Mouse (Mus musculus) MEL (cell line): Measurements from ENCODE around the gene Tnfrsf13c. TPM values are rescaled to one million over a fixed set of nuclear protein-coding genes. Genes with fewer than 3 reads are reported as not detected.

Experiments
- DNase-seq: peaks from one replicate; pipeline ENCODE4 v3.0.0; 2011; ENCODE audit warnings: low read depth, low spot score
- H3K27ac ChIP-seq: 2 replicates; pipeline ENCODE4 v1.5.1; 2012; ENCODE audit warnings: low read depth, mild to moderate bottlenecking, control low read depth, low read length, moderate library complexity; ENCODE audit not compliant: control insufficient read depth
- H3K27me3 ChIP-seq, 2 experiments: fragments of 150-350 bp in 1 of 2; sonication (generic) in 1 of 2; 2 replicates each; pipeline ENCODE4 v1.6.1; 2012; ENCODE audit warnings: low read length in 2 of 2, mild to moderate bottlenecking in 2 of 2, improper control_type of control experiment in 1 of 2, moderate library complexity in 1 of 2; ENCODE audit not compliant: insufficient read depth in 2 of 2, control insufficient read depth in 1 of 2
- H3K36me3 ChIP-seq, 2 experiments: 2 replicates each; pipeline ENCODE4 v1.6.1; 2012 to 2014; ENCODE audit warnings: low read length in 2 of 2, improper control_type of control experiment in 1 of 2, inconsistent platforms in 1 of 2, mild to moderate bottlenecking in 1 of 2; ENCODE audit not compliant: insufficient read depth in 2 of 2, control insufficient read depth in 1 of 2
- H3K4me1 ChIP-seq, 2 experiments: fragments of 150-350 bp in 1 of 2; sonication (generic) in 1 of 2; 2 replicates each; pipeline ENCODE4 v1.6.1; 2012; ENCODE audit warnings: low read length in 2 of 2, improper control_type of control experiment in 1 of 2, mild to moderate bottlenecking in 1 of 2; ENCODE audit not compliant: insufficient read depth in 2 of 2, control insufficient read depth in 1 of 2
- H3K4me3 ChIP-seq, 2 experiments: fragments of 150-350 bp in 1 of 2; sonication (generic) in 1 of 2; 2 replicates each; pipeline ENCODE4 v1.5.1; 2012; ENCODE audit warnings: low read depth in 2 of 2, low read length in 2 of 2, mild to moderate bottlenecking in 2 of 2, moderate library complexity in 2 of 2, control low read depth in 1 of 2, improper control_type of control experiment in 1 of 2; ENCODE audit not compliant: control insufficient read depth in 1 of 2, insufficient read depth in 1 of 2
- H3K79me2 ChIP-seq: 2 replicates; pipeline ENCODE4 v1.6.1; 2012; ENCODE audit warnings: mild to moderate bottlenecking, low read length, moderate library complexity; ENCODE audit not compliant: control insufficient read depth, poor library complexity, insufficient read depth
- H3K9ac ChIP-seq: 2 replicates; pipeline ENCODE4 v1.6.1; 2012; ENCODE audit warnings: low read depth, mild to moderate bottlenecking, control low read depth, low read length, moderate library complexity; ENCODE audit not compliant: control insufficient read depth, poor library complexity, severe bottlenecking
- H3K9me3 ChIP-seq: fragments of 150-350 bp; sonication (generic); replicated peaks from 2 replicates; pipeline ENCODE4 v1.6.1; 2012; ENCODE audit warnings: mild to moderate bottlenecking, low read length, improper control_type of control experiment, moderate library complexity; ENCODE audit not compliant: insufficient read depth
- CHD1 ChIP-seq: IDR thresholded peaks from 2 replicates; pipeline ENCODE4 v1.6.1; 2012; ENCODE audit warnings: low read depth, mild to moderate bottlenecking, inconsistent platforms, low read length, improper control_type of control experiment
- CHD2 ChIP-seq: IDR thresholded peaks from 2 replicates; pipeline ENCODE4 v1.6.1; 2011; ENCODE audit warnings: low read length, improper control_type of control experiment
- CTCF ChIP-seq, 3 experiments: IDR thresholded peaks in 2 of 3; conservative IDR thresholded peaks in 1 of 3; 2 replicates each; pipeline ENCODE4 v1.5.1; 2011 to 2012; ENCODE audit warnings: low read length in 3 of 3, low read depth in 2 of 3, mild to moderate bottlenecking in 2 of 3, improper control_type of control experiment in 1 of 3, inconsistent platforms in 1 of 3, mixed read lengths in 1 of 3, moderate library complexity in 1 of 3; ENCODE audit not compliant: control insufficient read depth in 1 of 3, insufficient read depth in 1 of 3, poor library complexity in 1 of 3, severe bottlenecking in 1 of 3
- E2F4 ChIP-seq: IDR thresholded peaks from 2 replicates; pipeline ENCODE4 v1.6.1; 2011; ENCODE audit warnings: low read depth, low read length, improper control_type of control experiment, borderline replicate concordance
- ELF1 ChIP-seq: IDR thresholded peaks from 2 replicates; pipeline ENCODE4 v1.6.1; 2014; ENCODE audit warnings: low read depth, mild to moderate bottlenecking, inconsistent platforms, low read length, improper control_type of control experiment, moderate library complexity
- EP300 ChIP-seq, 2 experiments: IDR thresholded peaks; 2 replicates each; pipeline ENCODE4 v1.6.1; 2011; ENCODE audit warnings: improper control_type of control experiment in 2 of 2, low read length in 2 of 2, low read depth in 1 of 2, mild to moderate bottlenecking in 1 of 2
- GABPA ChIP-seq: IDR thresholded peaks from 2 replicates; pipeline ENCODE4 v1.6.1; 2012; ENCODE audit warnings: low read depth, mild to moderate bottlenecking, inconsistent platforms, low read length, improper control_type of control experiment, moderate library complexity
- HCFC1 ChIP-seq: IDR thresholded peaks from 2 replicates; pipeline ENCODE4 v1.6.1; 2012; ENCODE audit warnings: low read depth, mild to moderate bottlenecking, inconsistent platforms, low read length, improper control_type of control experiment, moderate library complexity
- JUND ChIP-seq: IDR thresholded peaks from 2 replicates; pipeline ENCODE4 v1.6.1; 2011; ENCODE audit warnings: low read depth, mild to moderate bottlenecking, improper control_type of control experiment, low read length
- KAT2A ChIP-seq: conservative IDR thresholded peaks from 2 replicates; pipeline ENCODE4 v1.6.1; 2012; ENCODE audit warnings: low read depth, low read length, improper control_type of control experiment, inconsistent platforms
- MAFK ChIP-seq: IDR thresholded peaks from 2 replicates; pipeline ENCODE4 v1.6.1; 2011; ENCODE audit warnings: low read depth, mild to moderate bottlenecking, low read length, improper control_type of control experiment, borderline replicate concordance
- MAZ ChIP-seq: IDR thresholded peaks from 2 replicates; pipeline ENCODE4 v1.6.1; 2012; ENCODE audit warnings: low read depth, mild to moderate bottlenecking, inconsistent platforms, low read length, improper control_type of control experiment
- MEF2A ChIP-seq: IDR thresholded peaks from 2 replicates; pipeline ENCODE4 v1.6.1; 2014; ENCODE audit warnings: low read depth, mild to moderate bottlenecking, inconsistent platforms, low read length, improper control_type of control experiment; ENCODE audit not compliant: poor library complexity, insufficient replicate concordance, severe bottlenecking; ENCODE audit errors: extremely low read depth
- MYB ChIP-seq: IDR thresholded peaks from 2 replicates; pipeline ENCODE4 v1.6.1; 2011; ENCODE audit warnings: mild to moderate bottlenecking, low read depth, low read length, improper control_type of control experiment
- MYC ChIP-seq: IDR thresholded peaks from 2 replicates; pipeline ENCODE4 v1.6.1; 2011; ENCODE audit warnings: low read depth, mild to moderate bottlenecking, low read length, improper control_type of control experiment, moderate library complexity
- POLR2AphosphoS2 ChIP-seq: IDR thresholded peaks from 2 replicates; pipeline ENCODE4 v1.6.1; 2011; ENCODE audit warnings: low read length, improper control_type of control experiment
- RCOR1 ChIP-seq: IDR thresholded peaks from 2 replicates; pipeline ENCODE4 v1.6.1; 2012; ENCODE audit warnings: low read depth, mild to moderate bottlenecking, inconsistent platforms, low read length, improper control_type of control experiment
- SIN3A ChIP-seq: IDR thresholded peaks from 2 replicates; pipeline ENCODE4 v1.6.1; 2012; ENCODE audit warnings: low read length, improper control_type of control experiment, inconsistent platforms
- SMC3 ChIP-seq: IDR thresholded peaks from 2 replicates; pipeline ENCODE4 v1.6.1; 2011; ENCODE audit warnings: low read depth, low read length, improper control_type of control experiment
- TAL1 ChIP-seq: IDR thresholded peaks from 2 replicates; pipeline ENCODE4 v1.6.1; 2012; ENCODE audit warnings: mild to moderate bottlenecking, inconsistent platforms, low read length, moderate library complexity, mixed read lengths
- TCF12 ChIP-seq: IDR thresholded peaks from 2 replicates; pipeline ENCODE4 v1.6.1; 2014; ENCODE audit warnings: low read depth, mild to moderate bottlenecking, inconsistent platforms, low read length, improper control_type of control experiment, moderate library complexity
- UBTF ChIP-seq: IDR thresholded peaks from 2 replicates; pipeline ENCODE4 v1.6.1; 2012; ENCODE audit warnings: low read depth, mild to moderate bottlenecking, inconsistent platforms, low read length, improper control_type of control experiment, moderate library complexity, borderline replicate concordance; ENCODE audit not compliant: insufficient read depth
- USF1 ChIP-seq: IDR thresholded peaks from 2 replicates; pipeline ENCODE4 v1.6.1; 2014; ENCODE audit warnings: low read depth, mild to moderate bottlenecking, inconsistent platforms, low read length, improper control_type of control experiment, moderate library complexity
- ZC3H11A ChIP-seq: IDR thresholded peaks from 2 replicates; pipeline ENCODE4 v1.6.1; 2012; ENCODE audit warnings: low read depth, mild to moderate bottlenecking, inconsistent platforms, low read length, improper control_type of control experiment
- ZKSCAN1 ChIP-seq: IDR thresholded peaks from 2 replicates; pipeline ENCODE4 v1.6.1; 2012; ENCODE audit warnings: low read depth, mild to moderate bottlenecking, inconsistent platforms, low read length, improper control_type of control experiment, moderate library complexity
- ZMIZ1 ChIP-seq: IDR thresholded peaks from 2 replicates; pipeline ENCODE4 v1.6.1; 2012; ENCODE audit warnings: low read depth, mild to moderate bottlenecking, inconsistent platforms, low read length, improper control_type of control experiment, moderate library complexity
- ZNF384 ChIP-seq: IDR thresholded peaks from 2 replicates; pipeline ENCODE4 v1.6.1; 2012; ENCODE audit warnings: low read depth, mild to moderate bottlenecking, inconsistent platforms, low read length, improper control_type of control experiment
- polyA plus RNA-seq, 2 experiments: library from polyadenylated mRNA; stranded (reverse) in 1 of 2; unstranded in 1 of 2; fragments of >175 nt in 1 of 2; fragments of >200 nt in 1 of 2; gene quantifications; 2 replicates each; pipeline versions ENCODE4 v1.2.1 to v1.2.4; 2012; ENCODE audit warnings: low replicate concordance in 2 of 2, low read depth in 1 of 2; ENCODE audit not compliant: insufficient read length in 2 of 2, insufficient read depth in 1 of 2, missing spikeins in 1 of 2
- total RNA-seq: library from RNA; depleted of rRNA; stranded (reverse); fragments of 300-350 nt; gene quantifications from 2 replicates; pipeline ENCODE4 v1.2.3, GENCODE M21; 2012

Tnfrsf13c gene
- total and polyA plus RNA-seq, 3 experiments, result 0.63 to 1.5 TPM; not detected in 1

DNA sequence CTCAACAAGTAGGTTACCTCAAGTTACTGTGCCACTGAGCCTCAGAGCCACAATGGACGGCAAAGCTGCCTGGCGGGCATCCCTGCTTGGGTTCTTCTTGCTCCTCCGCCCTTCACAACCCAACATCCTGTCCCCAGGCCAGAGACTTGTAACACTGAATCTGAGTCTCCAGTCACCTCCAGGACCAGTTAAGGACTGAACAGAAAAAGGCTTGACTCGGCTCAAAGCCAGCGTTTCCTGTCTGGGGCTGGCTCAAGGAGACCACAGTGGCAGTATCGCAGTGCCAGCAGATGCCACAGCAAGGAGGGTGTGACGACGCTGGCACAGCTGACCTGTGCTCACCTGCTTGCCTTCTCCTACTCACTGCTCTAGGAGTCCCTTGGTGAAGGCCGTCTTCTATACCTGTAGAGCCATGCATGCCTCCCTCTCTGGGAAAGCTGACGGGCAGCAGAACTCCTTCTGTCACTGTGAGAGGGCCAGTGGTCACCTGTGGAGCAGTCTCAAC, 26.9 kb downstream of the Tnfrsf13c start:
- H3K36me3 ChIP-seq, result peaks cover 0 to 2% of the 10 kb centered on the region in 2 experiments; a peak in 2 of 4 replicates
- no peaks in the 10 kb centered on the region for H3K79me2 ChIP-seq
- H3K27ac ChIP-seq, result no peak overlapping the region
- H3K4me1 ChIP-seq, result no peaks in the 10 kb centered on the region
- H3K4me3 ChIP-seq, result no peak overlapping the region
- H3K9ac ChIP-seq, result no peak overlapping the region
- H3K27me3 ChIP-seq, result no peaks in the 10 kb centered on the region
- H3K9me3 ChIP-seq, result no peaks in the 10 kb centered on the region
- TF ChIP-seq ELF1 (no peak), TCF12 (no peak), UBTF (no peak), POLR2AphosphoS2 (no peak), MAFK (no peak), MYB (no peak), ZC3H11A (no peak), CHD1 (no peak), ZKSCAN1 (no peak), SIN3A (no peak), USF1 (no peak), JUND (no peak), TAL1 (no peak), ZMIZ1 (no peak), RCOR1 (no peak), CTCF (IDR thresholded peaks at IDR 0.05 in 2 of 3, conservative IDR thresholded peaks at IDR 0.05 in 1 of 3; ENCODE audit: control insufficient read depth in 1 of 3, insufficient read depth in 1 of 3, low read depth in 2 of 3, low read length in 3 of 3, poor library complexity in 1 of 3, severe bottlenecking in 1 of 3) (no peak), KAT2A (no peak), E2F4 (no peak), MEF2A (no peak), HCFC1 (no peak)
- no peak for DNase-seq

DNA sequence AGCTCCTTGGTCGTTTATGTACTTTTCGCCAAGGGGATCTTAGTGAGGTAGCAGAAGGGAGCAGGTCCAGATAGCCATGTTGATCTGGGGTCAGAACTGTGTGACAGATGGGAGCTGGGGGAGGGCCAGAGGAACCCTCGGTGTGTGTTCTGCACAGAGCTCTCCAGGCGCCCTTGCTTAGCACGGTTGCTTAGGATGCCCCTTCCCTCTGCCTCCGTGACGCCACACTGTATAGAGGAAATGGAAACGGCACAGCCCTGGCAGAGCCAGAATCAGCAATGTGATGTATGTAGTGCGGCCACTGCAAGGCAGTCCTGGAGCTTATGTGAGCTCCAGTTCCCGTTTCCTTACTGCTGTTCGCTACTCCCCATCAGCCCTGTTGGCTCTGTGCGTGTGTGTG, 27.9 kb downstream of the Tnfrsf13c start:
- Histone ChIP-seq H3K4me3 (no peak overlapping the region), H3K36me3 (peaks cover 0 to 2% of the 10 kb centered on the region in 2 experiments; a peak in 2 of 4 replicates), H3K9ac (no peak overlapping the region), H3K9me3 (no peaks in the 10 kb centered on the region), H3K27ac (no peak overlapping the region), H3K27me3 (no peaks in the 10 kb centered on the region), H3K79me2 (no peaks in the 10 kb centered on the region), H3K4me1 (no peaks in the 10 kb centered on the region)
- no peak for DNase-seq
- TF ChIP-seq USF1, result no peak
- no peak for TF ChIP-seq EP300 (IDR thresholded peaks at IDR 0.05; ENCODE audit: low read depth in 1 of 2, low read length in 2 of 2)
- no peak for TF ChIP-seq ZNF384
- no peak for TF ChIP-seq CHD2
- TF ChIP-seq KAT2A, result no peak
- no peak for TF ChIP-seq E2F4
- no peak for TF ChIP-seq CTCF (IDR thresholded peaks at IDR 0.05 in 2 of 3, conservative IDR thresholded peaks at IDR 0.05 in 1 of 3; ENCODE audit: control insufficient read depth in 1 of 3, insufficient read depth in 1 of 3, low read depth in 2 of 3, low read length in 3 of 3, poor library complexity in 1 of 3, severe bottlenecking in 1 of 3)
- TF ChIP-seq SMC3, result no peak
- no peak for TF ChIP-seq MYB
- TF ChIP-seq MAZ, result no peak
- no peak for TF ChIP-seq GABPA
- TF ChIP-seq MYC, result no peak
- TF ChIP-seq POLR2AphosphoS2, result no peak
- no peak for TF ChIP-seq ZMIZ1
- TF ChIP-seq UBTF, result no peak
